ENCODE assay signal across 19 mouse cellular contexts in the genomic region with DNA sequence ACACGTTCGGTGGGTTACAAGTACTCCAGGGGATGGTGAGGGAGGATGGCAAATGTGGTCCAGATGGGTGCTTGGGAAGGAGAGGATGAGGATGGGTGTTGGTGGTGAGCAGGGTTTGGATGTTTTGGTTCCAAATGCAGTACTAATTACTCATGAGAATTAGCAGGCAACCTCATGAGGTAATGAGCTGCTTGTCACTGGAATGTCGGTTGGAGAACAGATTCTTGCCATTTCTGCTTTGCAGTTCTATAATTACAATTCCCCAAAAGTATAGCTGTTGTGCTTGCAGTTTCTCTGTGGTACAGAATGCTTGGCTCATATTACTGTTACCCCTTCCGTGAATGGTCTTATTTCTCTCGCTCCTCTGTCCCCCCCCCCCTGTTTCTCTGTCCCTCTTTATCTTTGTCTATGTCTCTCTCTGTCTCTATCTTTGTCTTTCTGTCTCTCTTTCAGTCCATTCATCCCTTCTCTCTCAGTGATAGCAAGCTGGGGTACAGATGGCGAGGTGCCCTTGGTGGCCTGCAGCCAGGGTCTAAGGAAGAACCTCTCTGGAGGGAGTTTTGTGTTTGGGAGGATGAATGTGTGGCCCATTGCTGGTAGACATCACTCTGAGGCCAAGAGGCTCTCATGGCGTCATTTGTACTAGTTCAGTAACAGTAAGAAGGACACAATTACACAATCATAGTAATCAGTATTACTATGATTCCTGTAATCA.
DNase-seq lines count a peak whose midpoint lies in the region; ATAC-seq lines count a peak whose summit lies in the region.
"Had no signal": no experiment of that assay in that cellular context is flagged by ENCODE, and none has a peak within 500 bp of the region (broad histone marks: within the 10 kb centered on the region; RNA-seq: fewer than 3 reads in every experiment).

No protein-coding gene starts in this region.

- peaks cover 26% of the 10 kb centered on the region for H3K4me1 ChIP-seq in liver, embryonic 12.5 days

- peak; percentile 26 to 43 for DNase-seq in cerebellum, postnatal 14 days
- DNase-seq in cerebellum, adult 9-11 months = no peak
- DNase-seq in left cerebral cortex, postnatal 4 days = peak; percentile 39
- no peak for DNase-seq in left cerebral cortex, postnatal 14 days (ENCODE audit: low spot score in 2 of 2)
- peak; percentile 64 for DNase-seq in Muller cell, postnatal 12 days (ENCODE audit: inconsistent ontology term)
- DNase-seq: adrenal gland, adult 8-10 months; adrenal gland, postnatal 14 days; adrenal gland, postnatal 36 days; cerebellum, adult 11-12 months; cerebellum, adult 2 months; cerebellum, adult 9-10 months; forebrain, postnatal 0 days had no signal

- no peak for ATAC-seq in liver, embryonic 12.5 days
- ATAC-seq: activated CD4-positive, CD25-positive, alpha-beta regulatory T cell, adult 4 months; forebrain, embryonic 13.5 days; forebrain, embryonic 15.5 days; forebrain, postnatal 0 days; Patski had no signal

- H3K4me2 ChIP-seq in liver, embryonic 12.5 days = no peak overlapping the region
- H3K4me2 ChIP-seq: embryonic facial prominence, embryonic 12.5 days; forebrain, embryonic 13.5 days; forebrain, embryonic 15.5 days had no signal

- intact Hi-C loops in left cerebral cortex, postnatal 4 days (cut with DNase I) = no loop called here
- intact Hi-C loops in left cerebral cortex, postnatal 14 days (cut with DNase I) = no loop called here

- H3K36me3 ChIP-seq in liver, embryonic 12.5 days = no peaks in the 10 kb centered on the region
- H3K36me3 ChIP-seq: embryonic facial prominence, embryonic 10.5 days; embryonic facial prominence, embryonic 12.5 days; forebrain, embryonic 15.5 days had no signal

- no peak overlapping the region for H3K9ac ChIP-seq in liver, embryonic 12.5 days
- H3K9ac ChIP-seq: embryonic facial prominence, embryonic 12.5 days; forebrain, embryonic 13.5 days; forebrain, embryonic 15.5 days; forebrain, postnatal 0 days had no signal

- H3K4me3 ChIP-seq in liver, embryonic 12.5 days = no peak overlapping the region
- H3K4me3 ChIP-seq: embryonic facial prominence, embryonic 10.5 days; embryonic facial prominence, embryonic 12.5 days; forebrain, embryonic 13.5 days; forebrain, embryonic 15.5 days had no signal

- no peaks in the 10 kb centered on the region for H3K9me3 ChIP-seq in liver, embryonic 12.5 days (replicated peaks)
- H3K9me3 ChIP-seq: embryonic facial prominence, embryonic 10.5 days; embryonic facial prominence, embryonic 12.5 days; forebrain, embryonic 13.5 days; forebrain, embryonic 15.5 days had no signal

- no peak overlapping the region for H3K27ac ChIP-seq in liver, embryonic 12.5 days
- H3K27ac ChIP-seq: embryonic facial prominence, embryonic 10.5 days; embryonic facial prominence, embryonic 12.5 days; forebrain, embryonic 13.5 days; forebrain, embryonic 15.5 days had no signal

- WGBS in liver, embryonic 12.5 days (ENCODE audit: insufficient replicate concordance) = 79% methylated on average over 7 of the region's 7 CpGs

- no peaks in the 10 kb centered on the region; the same call in 1 of the 2 replicates for H3K27me3 ChIP-seq in liver, embryonic 12.5 days (replicated peaks)
- H3K27me3 ChIP-seq: embryonic facial prominence, embryonic 12.5 days; forebrain, embryonic 13.5 days; forebrain, embryonic 15.5 days; Patski had no signal

Comparison
In these comparisons a context has a peak if more than half of its experiments do, and no peak if none do; other contexts are left out.
1. DNase-seq: peak in cerebellum, postnatal 14 days (2 of 2), left cerebral cortex, postnatal 4 days (single experiment) and Muller cell, postnatal 12 days (single experiment); none in cerebellum, adult 9-11 months (single experiment) and left cerebral cortex, postnatal 14 days (0 of 2).